Comparison of ENCODE assay signal across 4 mouse cellular contexts in genomic region chr7:142296108-142296507, GRCm38 (mm10). TPM values are rescaled to one million over a fixed set of nuclear protein-coding genes. Genes with fewer than 3 reads are reported as not detected.
"Had no signal": no experiment of that assay in that cellular context is flagged by ENCODE, and none has a peak within 500 bp of the region (broad histone marks: within the 10 kb centered on the region; RNA-seq: fewer than 3 reads in every experiment).

No protein-coding gene starts in this region.

RNA-seq across cellular contexts. Expression of gene Krtap5-1, which starts 0.8 kb away (rescaled TPM):
- total RNA-seq: megakaryocyte progenitor cell, adult 5-6 weeks; midbrain, postnatal 0 days; monocyte, adult 5-6 weeks; neutrophil, adult 5-6 weeks had no signal

RNA-seq across cellular contexts. Expression of gene Krtap5-4, which starts 7.2 kb away (rescaled TPM):
- total RNA-seq: megakaryocyte progenitor cell, adult 5-6 weeks; midbrain, postnatal 0 days; monocyte, adult 5-6 weeks; neutrophil, adult 5-6 weeks had no signal

RNA-seq across cellular contexts. Expression of gene Gm4559, which starts 21.9 kb away (rescaled TPM):
- total RNA-seq: megakaryocyte progenitor cell, adult 5-6 weeks; midbrain, postnatal 0 days; monocyte, adult 5-6 weeks; neutrophil, adult 5-6 weeks had no signal

RNA-seq across cellular contexts. Expression of gene Gm2431, which starts 38.0 kb away (rescaled TPM):
- total RNA-seq: megakaryocyte progenitor cell, adult 5-6 weeks; midbrain, postnatal 0 days; monocyte, adult 5-6 weeks; neutrophil, adult 5-6 weeks had no signal

RNA-seq across cellular contexts. Expression of gene Gm40460, which starts 55.2 kb away (rescaled TPM):
- total RNA-seq: megakaryocyte progenitor cell, adult 5-6 weeks; midbrain, postnatal 0 days; monocyte, adult 5-6 weeks; neutrophil, adult 5-6 weeks had no signal
